Mouse (Mus musculus): ENCODE results near the gene Cyp2j12. TPM values are rescaled to one million over a fixed set of nuclear protein-coding genes. Genes with fewer than 3 reads are reported as not detected.

Gene Cyp2j12
- polyA plus RNA-seq, 1 experiment from 2014 or later: not detected

Other genes with a start within 250 kb of the Cyp2j12 start
- gene Hook1, start 173.9 kb downstream of the Cyp2j12 start, polyA plus RNA-seq (2014; fragmentation: Nextera tagmentation; extraction: Ambion mirVana): 27.1 and 29.2 TPM in 2 replicates
- 0.33 TPM in 1 of 2 replicates, not detected in the other for gene Cyp2j13, start 63.6 kb downstream of the Cyp2j12 start, polyA plus RNA-seq (2014; fragmentation: Nextera tagmentation; extraction: Ambion mirVana)
- not detected in 2 replicates for gene Cyp2j7, start 95.5 kb upstream of the Cyp2j12 start, polyA plus RNA-seq (2014; fragmentation: Nextera tagmentation; extraction: Ambion mirVana)
- not detected in 2 replicates for gene Cyp2j11, start 207.5 kb upstream of the Cyp2j12 start, polyA plus RNA-seq (2014; fragmentation: Nextera tagmentation; extraction: Ambion mirVana)

Measured in stomach, embryonic 14.5 days (tissue).